Mouse (Mus musculus): ENCODE measurements around the gene Homer2. TPM values are rescaled to one million over a fixed set of nuclear protein-coding genes. Genes with fewer than 3 reads are reported as not detected.

The Homer2 gene
- 0.29 TPM in 1 of 3 replicates, not detected in the others for total RNA-seq (2017)

DNA sequence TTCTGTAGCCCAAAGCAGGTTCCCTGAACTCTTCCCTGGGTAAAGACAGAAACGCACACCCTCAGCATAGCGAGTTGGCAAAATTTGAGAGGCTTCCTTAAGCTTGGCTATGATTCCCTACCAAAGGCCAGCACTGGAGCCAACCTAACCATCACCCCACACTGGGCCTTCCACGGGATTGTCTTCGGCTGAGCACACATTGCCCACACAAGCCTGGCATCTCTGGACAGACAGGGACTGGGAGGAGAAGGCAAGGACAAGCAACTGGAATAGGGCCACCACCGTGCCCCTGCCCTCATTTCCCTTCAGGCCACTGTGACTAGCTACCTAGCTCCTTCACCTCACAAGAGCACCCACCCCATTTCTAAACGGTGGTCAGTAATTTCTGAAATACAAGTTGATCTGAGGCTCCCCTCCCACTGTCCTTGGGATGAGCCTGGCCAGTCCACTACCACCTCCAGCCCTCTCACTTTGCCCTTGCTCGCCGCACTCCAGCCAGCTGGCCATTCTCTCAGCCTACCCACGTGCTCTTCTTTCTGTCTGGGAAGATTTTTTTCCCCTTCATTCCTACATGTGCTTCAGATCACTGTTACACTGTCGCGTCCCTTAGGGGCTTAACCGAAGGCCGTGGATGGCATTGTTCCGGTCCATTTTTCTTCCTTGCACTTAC lies at the start of gene Homer2:
Gene Homer2 (minus strand): TSS at position 57 of the 670 bp plus-strand sequence.
- no peak for ATAC-seq (replicated peaks; ENCODE audit: insufficient number of reproducible peaks, low FRiP score, low TSS enrichment, poor library complexity, severe bottlenecking)

DNA sequence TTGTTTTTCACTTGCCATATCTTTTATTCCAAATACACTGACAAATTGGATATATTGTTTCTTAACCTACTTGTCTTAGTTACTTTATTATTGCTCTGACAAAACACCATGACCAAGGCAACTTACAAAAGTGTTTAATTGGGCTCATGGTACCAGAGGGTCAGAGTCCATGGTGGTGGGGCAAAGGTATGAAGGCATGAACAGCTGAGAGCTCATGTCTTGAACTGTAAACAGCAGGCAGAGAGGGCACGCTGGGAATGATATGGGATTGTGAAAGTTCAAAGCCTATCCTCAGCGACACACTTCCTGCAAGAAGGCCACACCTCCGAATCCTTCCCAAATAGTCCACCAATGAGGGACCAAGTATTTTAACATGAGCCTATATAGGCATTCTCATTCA lies 40.6 kb upstream of the Homer2 start:
- ATAC-seq (replicated peaks; ENCODE audit: insufficient number of reproducible peaks, low FRiP score, low TSS enrichment, poor library complexity, severe bottlenecking): no peak

DNA sequence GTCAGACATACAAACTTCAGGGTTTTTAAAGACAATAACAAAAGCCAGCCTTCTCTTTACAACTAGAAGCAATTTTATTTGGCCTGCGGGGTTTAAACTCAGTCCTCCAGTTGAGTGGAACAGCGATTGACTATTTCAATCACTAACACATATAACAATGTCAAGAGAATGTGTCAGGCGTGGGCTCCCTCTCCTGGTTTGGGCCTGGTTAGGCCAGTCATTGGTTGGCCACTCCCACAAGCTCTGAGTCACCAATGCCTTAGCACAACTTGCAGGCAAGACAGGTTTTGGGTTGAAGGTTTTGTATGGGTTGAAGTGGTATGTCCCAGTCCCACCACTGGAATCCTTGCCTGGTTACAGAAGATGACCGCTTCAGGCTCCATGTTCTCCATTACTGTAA lies 36.8 kb upstream of the Homer2 start:
- no peak for ATAC-seq (replicated peaks; ENCODE audit: insufficient number of reproducible peaks, low FRiP score, low TSS enrichment, poor library complexity, severe bottlenecking)

DNA sequence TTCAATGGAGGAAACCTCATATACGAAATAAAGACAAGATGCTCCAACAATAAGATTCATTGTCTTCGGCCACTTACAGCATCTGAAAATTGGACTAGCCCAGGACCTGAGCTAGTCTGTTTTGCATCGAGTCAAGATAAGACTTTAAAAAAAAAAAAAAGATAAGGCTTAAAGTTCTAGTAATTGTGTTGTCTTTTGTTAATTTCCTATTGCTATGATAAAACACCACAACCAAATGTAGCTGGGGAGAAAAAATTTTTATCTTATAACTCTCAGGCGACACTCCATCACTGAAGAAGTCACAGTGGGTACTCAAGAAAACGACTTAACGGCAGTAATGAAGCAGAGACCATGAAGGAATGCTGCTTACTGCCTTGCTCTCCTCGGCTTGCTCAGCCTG lies 32.7 kb upstream of the Homer2 start:
- ATAC-seq (replicated peaks; ENCODE audit: insufficient number of reproducible peaks, low FRiP score, low TSS enrichment, poor library complexity, severe bottlenecking): no peak

DNA sequence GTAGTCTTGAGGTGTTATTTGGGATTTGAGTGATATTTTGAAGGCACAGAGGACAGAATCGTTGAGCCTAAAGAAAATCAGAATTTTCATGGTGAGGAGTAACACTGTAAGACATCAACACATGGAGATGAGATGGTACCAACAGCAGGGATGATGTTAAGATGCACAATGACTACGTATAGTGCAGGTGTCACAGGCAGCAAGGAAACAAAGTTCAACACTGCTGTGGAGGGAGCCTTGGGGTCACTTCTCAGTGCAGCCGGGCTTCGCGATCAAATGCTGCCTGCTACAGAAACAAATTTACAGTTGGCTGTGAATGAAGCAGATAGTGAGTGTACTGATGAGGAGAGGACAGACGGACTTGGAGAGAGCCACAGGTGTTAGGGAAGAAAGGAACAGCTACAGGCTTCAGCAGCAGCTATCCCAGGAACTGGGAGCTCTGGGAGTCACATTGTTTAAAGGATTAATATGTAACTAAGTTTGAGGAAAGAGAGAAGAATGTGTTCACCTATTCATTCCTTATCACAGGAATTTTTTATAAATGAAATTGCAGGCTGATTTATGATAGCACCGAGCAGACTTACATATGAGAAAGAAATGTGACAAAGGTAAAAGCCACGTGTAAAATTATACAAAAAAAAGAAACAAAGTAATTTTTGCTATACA lies 31.5 kb upstream of the Homer2 start:
- no peak for ATAC-seq (replicated peaks; ENCODE audit: insufficient number of reproducible peaks, low FRiP score, low TSS enrichment, poor library complexity, severe bottlenecking)

DNA sequence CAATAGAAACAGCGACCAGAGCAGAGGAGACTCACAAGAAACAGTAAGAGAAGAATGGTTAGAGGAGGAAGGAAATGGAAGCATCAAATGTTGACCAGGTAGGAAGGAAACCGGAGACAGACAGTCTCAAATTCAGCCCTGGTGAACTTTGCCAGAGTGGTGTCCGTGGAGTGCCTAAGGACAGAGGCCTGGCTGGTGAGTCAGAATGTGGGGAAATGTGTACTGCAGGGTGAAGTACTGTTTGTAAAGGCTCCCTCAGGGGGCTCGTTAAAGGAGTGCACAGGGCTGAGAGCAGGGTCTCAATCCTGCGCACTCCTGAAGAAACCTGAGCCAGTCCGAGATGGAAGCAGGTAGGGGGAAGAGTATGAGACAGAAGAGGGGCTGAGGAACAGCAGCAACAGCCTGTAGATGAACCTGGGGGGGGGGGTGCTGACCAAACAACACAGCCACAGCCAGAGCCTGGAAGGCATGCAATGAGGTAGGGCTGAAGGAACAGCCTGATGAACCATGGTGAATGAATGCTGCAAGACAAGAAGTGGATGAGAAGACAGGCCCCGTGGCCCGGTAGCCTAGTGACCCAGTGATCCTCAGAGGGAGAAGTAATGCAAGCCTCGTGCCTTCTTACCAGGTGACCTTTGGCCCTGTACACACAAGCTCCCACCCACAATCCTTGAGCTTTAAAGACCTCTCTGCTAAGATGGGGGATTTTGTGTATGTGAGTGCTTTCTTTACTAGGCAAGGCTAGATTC lies 28.1 kb upstream of the Homer2 start:
- no peak for ATAC-seq (replicated peaks; ENCODE audit: insufficient number of reproducible peaks, low FRiP score, low TSS enrichment, poor library complexity, severe bottlenecking)

DNA sequence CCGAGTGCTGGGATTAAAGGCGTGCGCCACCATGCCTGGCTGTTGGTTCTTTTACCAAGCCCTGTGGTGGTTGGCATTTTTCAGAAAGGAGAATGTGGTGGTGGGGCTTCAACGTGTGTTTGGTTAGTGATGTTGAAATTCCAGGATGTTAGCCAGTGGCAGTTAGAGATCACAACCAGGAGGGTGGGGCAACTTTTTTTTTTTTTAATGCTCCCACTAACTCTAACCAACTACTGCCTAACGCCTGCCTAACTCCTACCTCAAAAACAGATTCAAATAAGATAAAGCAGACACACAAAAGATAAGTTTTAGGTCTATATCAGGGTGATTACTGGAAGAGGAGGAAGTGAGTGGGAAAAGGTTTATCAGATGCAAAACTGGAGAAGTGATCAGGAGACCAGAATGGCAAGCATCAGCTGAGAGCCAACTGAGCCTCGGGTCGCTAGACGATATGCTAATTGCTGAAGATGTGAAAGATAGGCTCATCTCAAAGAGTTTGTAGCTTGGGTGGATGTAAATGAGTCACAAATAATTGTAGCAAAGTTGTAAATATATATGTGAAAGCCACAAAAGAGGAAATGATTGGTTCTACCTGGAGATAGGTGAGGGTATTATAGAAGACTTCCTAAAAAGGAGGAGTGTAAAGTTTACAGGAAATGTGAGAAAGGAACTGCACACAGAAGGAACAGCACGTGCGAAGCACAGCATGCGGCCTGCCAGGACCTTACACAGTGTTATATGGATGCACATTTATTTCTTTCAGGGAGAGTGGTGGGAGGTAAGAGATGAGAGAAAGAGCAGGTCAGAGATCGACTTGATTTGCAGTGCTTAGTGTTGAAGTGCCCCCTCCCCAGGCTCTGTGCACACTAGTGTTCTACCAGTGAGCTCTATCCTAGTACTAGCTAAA lies 25.1 kb upstream of the Homer2 start:
- ATAC-seq (replicated peaks; ENCODE audit: insufficient number of reproducible peaks, low FRiP score, low TSS enrichment, poor library complexity, severe bottlenecking): no peak

DNA sequence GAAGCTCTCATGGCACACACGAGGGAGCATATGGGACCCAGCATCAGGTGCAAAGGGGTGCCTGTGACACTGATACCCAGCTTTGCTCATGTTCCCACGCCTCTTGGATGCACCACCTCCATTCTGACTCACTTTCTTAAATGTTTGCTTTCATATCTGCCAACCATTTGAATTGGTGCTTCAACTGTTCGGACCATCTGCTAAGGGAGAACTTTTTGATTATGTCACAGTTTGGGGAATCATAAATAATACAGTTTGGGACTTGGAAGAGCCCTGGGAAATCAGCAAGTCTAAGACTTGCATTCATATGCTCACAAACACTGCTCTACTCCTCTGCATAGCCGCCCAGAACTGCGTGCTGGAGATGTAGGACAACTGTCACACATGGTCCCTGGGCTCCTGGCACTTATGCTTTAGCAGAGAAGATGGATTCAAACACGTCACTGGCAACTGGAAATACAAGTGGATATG lies 23.9 kb upstream of the Homer2 start:
- no peak for ATAC-seq (replicated peaks; ENCODE audit: insufficient number of reproducible peaks, low FRiP score, low TSS enrichment, poor library complexity, severe bottlenecking)

DNA sequence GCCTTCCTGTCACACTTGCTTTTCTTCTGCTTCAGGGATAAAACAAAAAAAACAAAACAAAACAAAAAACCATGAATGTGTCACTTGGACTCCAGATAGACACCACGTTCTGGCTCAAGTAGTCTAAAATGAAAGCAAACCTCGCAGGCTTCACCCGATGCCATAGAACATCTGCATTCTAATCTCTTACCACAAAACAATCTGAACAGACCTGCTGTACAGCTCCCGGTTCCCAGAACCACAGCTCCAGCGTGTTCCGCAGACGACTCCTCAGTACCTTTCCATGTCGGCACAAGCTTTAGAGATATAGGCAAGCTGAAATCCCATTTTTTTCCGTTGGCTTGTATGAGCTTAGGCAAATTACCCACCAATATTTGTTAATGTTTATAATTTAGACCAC lies 22.5 kb upstream of the Homer2 start:
- ATAC-seq (replicated peaks; ENCODE audit: insufficient number of reproducible peaks, low FRiP score, low TSS enrichment, poor library complexity, severe bottlenecking): no peak

DNA sequence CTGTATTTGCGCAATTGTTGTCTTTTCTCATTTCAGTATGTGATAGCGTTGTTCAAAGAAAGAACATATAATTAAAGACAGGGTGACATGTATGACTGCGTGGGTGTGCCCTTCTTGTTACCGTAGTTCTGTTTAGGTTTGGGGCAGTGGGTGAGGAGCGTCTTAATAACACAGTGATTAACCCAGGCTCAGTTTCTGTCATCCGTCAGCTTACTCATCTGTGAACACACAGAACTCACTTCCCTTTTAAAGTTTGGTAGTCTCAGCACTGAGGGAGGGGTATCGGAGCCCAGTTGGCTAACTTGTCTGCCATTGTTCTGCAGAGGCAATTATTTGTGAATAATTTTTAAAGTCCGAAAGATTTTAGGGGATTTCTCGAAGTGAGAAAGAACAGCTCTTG lies 20.4 kb upstream of the Homer2 start:
- ATAC-seq (replicated peaks; ENCODE audit: insufficient number of reproducible peaks, low FRiP score, low TSS enrichment, poor library complexity, severe bottlenecking): no peak

DNA sequence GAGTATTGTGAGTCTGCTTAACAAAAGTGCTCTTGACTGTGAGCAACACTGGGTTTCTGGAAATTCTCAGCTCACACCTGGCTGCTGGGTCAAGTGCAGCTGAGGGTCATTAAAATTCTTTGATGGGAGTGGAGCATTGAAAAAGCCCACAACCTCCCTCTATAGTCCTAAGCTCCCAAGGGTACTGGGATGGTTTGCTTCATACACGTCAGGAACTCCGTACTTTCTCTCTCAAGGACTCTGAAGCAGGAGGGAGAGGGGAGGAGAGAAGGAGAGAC lies 19.3 kb upstream of the Homer2 start:
- no peak for ATAC-seq (replicated peaks; ENCODE audit: insufficient number of reproducible peaks, low FRiP score, low TSS enrichment, poor library complexity, severe bottlenecking)

DNA sequence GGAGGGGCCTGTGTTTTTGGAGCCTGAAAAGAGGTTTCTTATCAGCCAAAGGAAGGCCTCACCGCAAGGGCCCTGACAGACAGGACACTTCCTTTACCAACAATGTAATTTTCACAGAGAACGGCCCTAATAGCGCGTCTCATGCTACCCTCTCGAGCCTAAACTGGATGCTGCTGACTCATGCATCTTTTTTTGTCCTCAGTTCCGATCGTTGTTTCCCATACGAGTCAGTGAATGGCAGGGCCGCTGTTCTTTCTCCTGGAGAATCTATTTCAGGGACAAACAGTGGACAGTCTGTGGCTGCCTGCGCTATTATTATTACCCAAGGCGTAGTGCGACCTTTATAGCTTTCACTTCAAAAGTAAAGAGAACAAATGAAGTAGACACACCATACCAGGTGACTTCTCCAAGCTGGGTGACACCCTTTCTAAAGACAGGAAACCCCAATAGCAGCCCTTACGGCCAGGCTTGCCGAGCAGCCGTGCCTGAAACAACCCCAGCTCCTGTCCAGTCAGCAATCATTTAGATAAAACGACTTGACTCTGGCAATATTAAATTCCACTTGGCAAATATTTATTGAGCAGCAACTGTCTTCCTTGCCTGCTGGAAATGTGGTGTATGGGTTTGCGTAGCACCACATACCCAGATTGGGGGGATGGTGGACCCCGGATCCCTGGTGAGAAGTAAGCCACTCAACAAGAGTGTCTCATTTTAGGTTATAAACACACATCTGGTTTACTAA lies 18.8 kb upstream of the Homer2 start:
- no peak for ATAC-seq (replicated peaks; ENCODE audit: insufficient number of reproducible peaks, low FRiP score, low TSS enrichment, poor library complexity, severe bottlenecking)

DNA sequence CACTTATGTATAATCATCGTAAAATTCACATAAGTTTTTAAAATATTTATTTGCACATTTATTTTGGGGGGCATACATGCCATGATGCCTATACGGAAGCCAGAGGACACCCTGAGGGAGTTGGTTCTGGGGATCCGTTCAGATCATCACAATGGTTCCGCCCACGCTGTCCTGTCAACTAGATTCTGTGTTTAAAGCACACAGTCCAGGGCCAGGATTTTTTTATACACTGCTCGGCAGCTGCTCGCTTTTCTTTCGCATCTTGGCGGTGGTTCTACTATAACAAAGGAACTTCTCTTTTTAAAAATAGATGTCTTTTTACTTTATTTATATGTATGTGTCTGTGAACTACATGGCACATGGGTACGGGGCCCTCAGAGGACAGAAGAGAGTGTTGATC lies 16.5 kb upstream of the Homer2 start:
- ATAC-seq (replicated peaks; ENCODE audit: insufficient number of reproducible peaks, low FRiP score, low TSS enrichment, poor library complexity, severe bottlenecking): no peak

DNA sequence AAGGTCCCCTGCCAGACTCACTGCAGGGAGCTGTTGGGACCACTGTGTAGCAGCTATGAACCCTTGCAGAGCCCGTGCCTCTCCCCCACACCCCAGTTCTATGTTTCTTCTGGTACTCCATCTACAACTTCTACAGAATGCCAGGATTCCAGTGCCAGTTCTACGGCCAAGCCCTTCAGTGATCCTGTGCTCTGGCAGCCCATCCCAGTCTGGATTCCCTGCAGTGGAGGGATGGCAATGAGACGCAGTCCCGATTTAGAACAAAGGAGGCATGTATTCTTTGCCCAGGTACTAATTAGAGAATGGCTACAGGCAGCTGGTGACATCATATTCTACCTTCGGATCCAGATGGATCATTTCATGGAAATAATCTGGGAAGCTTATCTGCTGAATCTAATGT lies 13.9 kb upstream of the Homer2 start:
- no peak for ATAC-seq (replicated peaks; ENCODE audit: insufficient number of reproducible peaks, low FRiP score, low TSS enrichment, poor library complexity, severe bottlenecking)

DNA sequence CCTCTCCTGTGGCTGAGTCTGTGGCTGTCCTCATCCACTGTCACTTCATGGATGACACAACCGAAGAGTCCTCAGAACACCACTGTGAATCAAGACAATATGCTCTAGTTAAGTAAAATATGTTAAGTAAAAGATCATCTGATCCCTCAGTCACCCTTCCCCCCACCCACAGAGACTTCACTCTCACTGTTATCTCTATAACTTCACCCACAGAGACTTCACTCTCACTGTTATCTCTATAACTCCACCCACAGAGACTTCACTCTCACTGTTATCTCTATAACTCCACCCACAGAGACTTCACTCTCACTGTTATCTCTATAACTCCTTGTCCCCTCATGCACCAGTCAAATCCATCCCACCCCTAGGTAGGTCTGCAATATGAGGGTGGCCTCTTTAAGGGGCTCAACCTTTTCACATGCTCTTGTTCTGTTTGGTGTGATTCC lies 11.9 kb upstream of the Homer2 start:
- ATAC-seq (replicated peaks; ENCODE audit: insufficient number of reproducible peaks, low FRiP score, low TSS enrichment, poor library complexity, severe bottlenecking): no peak

DNA sequence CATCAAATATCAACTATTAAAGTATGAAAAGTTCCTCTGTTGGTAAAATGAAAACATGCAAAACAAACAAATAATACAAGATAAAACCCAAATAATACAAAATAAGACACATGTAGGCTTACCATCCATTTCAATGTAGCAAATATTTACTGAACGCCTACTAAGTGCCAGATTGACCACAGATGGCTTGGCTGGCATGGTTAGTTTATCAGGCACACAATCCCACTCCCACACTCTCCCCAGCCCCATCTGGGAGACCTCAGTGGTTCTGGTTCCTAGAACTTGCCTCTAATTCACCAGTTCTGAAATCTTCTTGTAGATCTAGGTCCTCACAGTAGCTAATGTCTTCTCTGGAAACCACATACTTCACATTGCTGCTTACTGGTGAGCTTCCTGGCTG lies 11.3 kb upstream of the Homer2 start:
- no peak for ATAC-seq (replicated peaks; ENCODE audit: insufficient number of reproducible peaks, low FRiP score, low TSS enrichment, poor library complexity, severe bottlenecking)

DNA sequence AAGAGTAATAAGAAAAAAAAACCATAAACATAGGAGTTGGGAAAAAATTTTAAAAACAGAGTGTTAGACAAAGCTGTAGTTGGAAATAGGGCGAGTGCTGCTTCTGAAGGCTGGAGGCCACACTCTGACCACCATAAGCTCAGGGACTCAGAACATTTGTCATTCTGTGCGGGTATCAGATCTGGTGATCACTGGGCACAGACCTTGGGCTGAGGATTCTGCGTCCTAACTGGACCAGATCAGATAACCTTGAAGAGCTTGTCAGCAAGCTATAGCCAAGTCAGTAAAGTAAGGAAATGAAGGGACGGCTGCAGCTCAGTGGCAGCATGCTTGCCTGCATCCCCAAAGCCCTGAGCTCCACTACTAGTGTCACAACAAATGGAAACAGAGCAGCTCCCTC lies 2.8 kb upstream of the Homer2 start:
- ATAC-seq (replicated peaks; ENCODE audit: insufficient number of reproducible peaks, low FRiP score, low TSS enrichment, poor library complexity, severe bottlenecking): no peak

DNA sequence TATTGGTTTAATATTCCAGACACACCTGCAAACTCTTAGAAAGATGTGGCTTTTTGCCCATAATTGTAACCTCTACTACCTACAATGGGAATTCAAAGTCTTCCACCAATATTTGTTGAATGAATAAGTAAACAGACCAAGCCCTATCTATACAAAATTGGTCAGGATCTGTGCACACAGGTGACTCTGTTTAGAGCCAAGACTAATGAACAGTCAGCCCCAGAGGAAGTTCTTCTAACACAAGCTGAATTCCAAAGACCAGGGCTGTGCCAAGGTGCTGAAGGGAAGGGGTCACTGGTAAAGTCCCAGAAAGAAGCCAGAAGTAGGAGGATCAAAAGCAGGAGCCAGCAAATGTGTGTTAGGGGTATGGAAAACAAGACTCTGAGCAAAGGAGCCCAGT lies 838 bp upstream of the Homer2 start:
- no peak for ATAC-seq (replicated peaks; ENCODE audit: insufficient number of reproducible peaks, low FRiP score, low TSS enrichment, poor library complexity, severe bottlenecking)
